Mouse (Mus musculus) heart, postnatal 25 days (tissue): ENCODE results near the gene Zfp87. TPM values are rescaled to one million over a fixed set of nuclear protein-coding genes. Genes with fewer than 3 reads are reported as not detected.

Experiments
- DNase-seq: peaks from one replicate; pipeline ENCODE4 v3.0.0; 2022; ENCODE audit warnings: low spot score
- intact Hi-C: fragments of 180-260 bp; cut with DNase I; formaldehyde crosslinking; loops from one replicate; pipeline ENCODE4 v1.15.1; 2025
- total RNA-seq, 2 experiments: library from RNA; stranded (reverse); gene quantifications; 2 replicates each; pipeline ENCODE4 v1.2.3; 2021

Zfp87 gene
- total RNA-seq, result 10 to 100 TPM in 1 of 2 experiments, 1 to 10 TPM in 1; 5.9 to 11.1 TPM

DNA sequence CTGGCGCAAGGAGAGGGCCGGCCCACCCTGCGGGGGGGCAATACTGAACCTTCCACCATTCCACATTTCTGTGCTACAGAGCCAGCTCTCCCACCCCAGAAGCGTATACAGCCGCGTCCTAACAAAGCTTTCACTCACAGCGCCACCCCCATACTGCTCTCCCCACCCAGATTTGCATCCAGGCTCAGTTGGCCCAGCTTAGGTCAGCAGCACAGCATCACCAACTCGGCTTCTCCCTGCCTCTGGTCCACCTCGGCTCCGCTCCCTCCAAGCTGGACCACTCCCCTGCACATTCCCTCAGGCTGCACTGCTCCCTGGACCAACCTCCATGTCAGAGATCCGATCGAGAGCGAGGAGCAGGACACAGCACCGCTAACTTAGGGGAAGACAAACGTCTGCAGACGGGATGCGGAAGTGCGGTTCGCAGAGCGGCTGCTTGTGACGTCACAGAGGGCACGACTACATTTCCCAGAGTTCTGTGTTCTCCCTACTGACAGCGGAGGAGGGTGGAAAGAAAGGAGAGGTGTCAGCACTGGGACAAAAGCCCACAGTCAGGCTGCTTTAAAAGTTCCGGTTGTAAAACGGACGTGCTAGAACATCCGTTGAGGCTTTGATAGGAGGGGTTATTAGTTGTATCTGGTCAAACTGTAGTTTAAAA is at the start of gene Zfp87, which contains the start of gene Gm26965:
Gene Zfp87 (minus strand): TSS at position 425 of the 658 bp plus-strand sequence.
Gene Gm26965 (minus strand): TSS at position 399 of the 658 bp plus-strand sequence.
- DNase-seq, result peak; percentile 85
- intact Hi-C loops, result loop anchor here (2.0 to 10.0 kb wide), 4 partner anchors 27 to 289 kb away; partner anchors contain the start of genes Zfp273, Zfp748 and Zfp874a

DNA sequence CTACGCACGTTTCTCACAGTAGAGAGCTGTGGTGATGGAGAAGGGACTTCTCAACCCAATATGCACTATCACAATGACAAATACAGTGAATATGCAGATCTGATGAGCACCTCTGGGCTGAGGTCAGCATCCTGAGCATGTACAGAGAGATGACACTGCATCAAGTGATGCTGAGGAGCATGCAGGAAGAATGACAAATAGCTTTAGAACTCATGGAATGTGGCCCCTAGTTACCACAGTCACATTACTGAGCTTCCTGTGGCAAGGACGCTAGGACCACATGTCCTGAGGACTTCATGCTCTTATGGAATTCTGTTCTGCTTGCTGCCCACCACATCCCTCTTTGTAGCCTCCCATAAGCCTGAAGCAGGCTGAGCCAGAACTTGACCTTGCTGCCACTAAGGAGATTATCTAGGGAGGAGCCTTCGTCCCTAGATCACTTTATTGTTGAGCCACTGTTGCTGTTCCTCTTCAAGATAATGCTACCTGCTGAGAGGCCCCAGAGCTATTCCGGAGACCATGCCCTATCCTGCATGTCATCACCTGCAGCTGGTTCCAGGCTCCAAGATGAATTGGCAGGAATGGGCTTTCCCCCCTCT is 46.7 kb upstream of the Zfp87 start:
- no peak for DNase-seq
- intact Hi-C loops, result no loop called here

DNA sequence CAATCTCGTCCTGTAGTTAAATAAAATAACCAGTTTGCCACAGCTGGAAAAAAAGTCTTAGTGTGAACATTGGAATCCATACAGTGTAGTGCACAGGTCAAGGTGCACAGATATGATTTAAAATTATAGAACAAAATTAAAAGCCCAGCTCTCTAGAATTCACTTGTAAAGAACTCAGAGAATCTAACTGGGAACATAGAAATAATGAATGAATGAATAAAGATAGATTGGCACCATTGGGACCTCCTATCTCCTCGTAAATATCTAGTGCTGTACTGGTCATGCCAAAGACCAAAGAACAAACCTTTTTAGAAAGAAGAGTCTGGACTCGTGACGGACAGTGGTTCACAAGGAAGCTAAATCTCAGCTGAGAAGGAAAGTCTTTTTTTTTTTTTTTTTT is 27.8 kb upstream of the Zfp87 start, which contains the start of gene Zfp748:
Gene Zfp748 (minus strand): TSS at position 101 of the 400 bp plus-strand sequence.
- DNase-seq, result no peak
- intact Hi-C loops, result loop anchor here (2.0 to 10.0 kb wide), 4 partner anchors 27 to 491 kb away; partner anchors contain the start of genes Gm26965, Gm28557, Zfp455 and Zfp712

DNA sequence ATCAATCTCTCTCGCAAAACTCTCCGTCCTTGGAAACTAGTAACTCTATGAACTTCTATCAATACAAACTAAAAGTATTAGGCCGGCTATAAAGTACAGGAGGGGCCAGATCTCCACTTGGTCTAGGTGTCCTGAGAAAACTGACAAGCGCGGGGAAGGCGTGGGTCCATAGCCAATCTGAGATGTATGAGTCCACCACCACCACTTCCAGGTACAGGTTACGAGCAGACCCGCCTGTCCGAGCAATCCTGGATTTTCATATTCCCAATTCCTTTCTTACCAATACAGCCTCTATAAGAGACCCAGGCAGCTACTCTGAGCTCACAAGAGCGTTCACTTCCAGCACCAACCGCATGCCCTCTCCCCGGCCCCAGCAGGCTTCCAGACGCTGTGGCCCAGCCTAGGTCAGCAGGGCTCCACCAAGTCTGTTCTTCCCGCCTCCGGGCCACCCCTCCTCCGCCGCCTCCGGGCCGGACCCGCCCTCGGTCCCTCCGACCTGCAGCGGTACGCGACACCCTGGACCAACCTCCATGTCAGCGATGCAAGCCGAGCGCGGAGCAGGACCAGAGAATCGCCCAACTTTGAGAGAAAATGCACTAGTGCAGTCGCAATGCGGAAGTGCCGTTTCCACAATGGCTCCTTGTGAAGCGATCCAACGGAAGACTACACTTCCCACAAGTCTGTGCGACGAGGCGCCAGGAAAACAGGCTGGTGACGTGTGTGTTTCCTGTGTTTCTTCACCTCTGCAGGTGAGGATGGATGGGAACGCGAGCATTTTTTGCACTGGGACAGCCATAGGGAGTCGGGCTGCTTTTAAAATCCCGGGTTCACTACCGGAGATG is 26.7 kb upstream of the Zfp87 start:
- intact Hi-C loops, result loop anchor here (2.0 to 10.0 kb wide), 4 partner anchors 26 to 490 kb away; partner anchors contain the start of genes Gm26965, Gm28557, Zfp455 and Zfp712
- DNase-seq, result peak; percentile 68

DNA sequence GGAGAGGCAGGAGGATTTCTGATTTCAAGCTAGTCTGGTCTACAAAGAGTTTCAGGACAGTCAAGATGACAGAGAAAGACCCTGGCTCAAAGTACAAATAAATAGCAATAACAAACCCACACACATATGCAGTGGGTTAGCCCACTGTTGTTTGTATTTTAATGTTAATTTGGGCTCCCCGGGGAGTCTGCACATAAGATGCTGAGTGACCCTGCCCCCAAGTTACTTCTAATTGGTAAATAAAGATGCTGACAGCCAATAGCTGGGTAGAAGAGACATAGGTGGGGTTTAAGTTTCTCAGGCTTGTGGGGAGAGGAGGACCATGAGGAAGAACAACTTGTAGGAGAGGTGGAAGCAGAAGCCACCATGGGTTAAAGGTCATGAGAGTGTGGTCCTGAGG is 20.0 kb upstream of the Zfp87 start:
- DNase-seq, result no peak
- intact Hi-C loops, result no loop called here

DNA sequence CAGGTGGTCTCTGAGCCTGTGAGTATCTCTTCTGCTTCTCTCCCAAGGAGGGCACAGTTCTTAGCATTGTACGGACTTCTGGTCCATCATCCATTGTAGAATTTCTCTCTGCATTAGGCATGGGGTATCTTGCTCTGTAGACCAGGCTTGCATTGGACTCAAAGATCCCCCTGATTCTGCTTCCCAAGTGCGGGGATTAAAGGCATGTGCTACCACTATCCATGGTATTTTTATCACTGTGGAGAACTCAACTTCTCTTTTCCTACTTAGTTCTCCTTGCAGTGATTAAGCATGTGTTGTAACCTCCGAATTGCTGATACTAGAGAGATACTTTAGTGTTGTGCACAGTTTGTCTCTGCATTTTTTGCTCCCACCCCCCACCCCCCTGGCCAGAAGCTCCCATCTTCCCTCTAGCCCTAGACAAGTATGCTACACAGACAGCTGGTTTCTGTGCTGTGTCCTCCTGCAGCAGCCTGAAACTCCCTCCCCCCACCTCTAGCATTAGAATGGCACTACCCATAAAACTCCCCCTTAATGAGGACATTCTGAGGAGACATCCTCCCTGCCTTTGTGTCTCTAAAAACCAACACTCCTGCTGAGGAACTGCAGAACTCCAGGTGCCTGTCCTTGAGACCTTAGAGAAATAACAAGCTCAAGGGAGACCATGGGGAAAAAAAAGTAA is 1.2 kb upstream of the Zfp87 start:
- intact Hi-C loops, result loop anchor here (2.0 to 10.0 kb wide), 4 partner anchors 26 to 288 kb away; partner anchors contain the start of genes Zfp273, Zfp748 and Zfp874a
- no peak for DNase-seq

DNA sequence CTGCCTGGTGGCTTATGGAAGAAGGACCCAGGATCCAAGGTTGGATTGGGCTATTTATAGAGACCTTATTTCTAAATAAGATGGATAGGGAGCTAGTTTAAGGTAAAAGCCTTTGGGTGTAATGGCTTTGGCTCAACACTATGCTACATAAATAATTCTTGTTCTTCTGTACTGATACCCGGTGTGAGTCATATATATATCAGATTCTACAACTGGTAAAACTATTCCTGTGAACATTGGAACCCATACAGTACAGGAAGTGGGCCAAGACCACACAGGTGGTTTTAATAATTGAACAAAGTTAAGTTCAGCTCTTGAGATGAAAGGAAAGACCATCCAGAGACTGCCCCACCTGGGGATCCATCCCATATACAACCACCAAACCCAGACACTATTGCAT is 25.1 kb downstream of the Zfp87 start:
- DNase-seq, result no peak
- intact Hi-C loops, result loop anchor here (1.0 kb wide), 1 partner anchor 23 kb away; no protein-coding TSS in a partner anchor

DNA sequence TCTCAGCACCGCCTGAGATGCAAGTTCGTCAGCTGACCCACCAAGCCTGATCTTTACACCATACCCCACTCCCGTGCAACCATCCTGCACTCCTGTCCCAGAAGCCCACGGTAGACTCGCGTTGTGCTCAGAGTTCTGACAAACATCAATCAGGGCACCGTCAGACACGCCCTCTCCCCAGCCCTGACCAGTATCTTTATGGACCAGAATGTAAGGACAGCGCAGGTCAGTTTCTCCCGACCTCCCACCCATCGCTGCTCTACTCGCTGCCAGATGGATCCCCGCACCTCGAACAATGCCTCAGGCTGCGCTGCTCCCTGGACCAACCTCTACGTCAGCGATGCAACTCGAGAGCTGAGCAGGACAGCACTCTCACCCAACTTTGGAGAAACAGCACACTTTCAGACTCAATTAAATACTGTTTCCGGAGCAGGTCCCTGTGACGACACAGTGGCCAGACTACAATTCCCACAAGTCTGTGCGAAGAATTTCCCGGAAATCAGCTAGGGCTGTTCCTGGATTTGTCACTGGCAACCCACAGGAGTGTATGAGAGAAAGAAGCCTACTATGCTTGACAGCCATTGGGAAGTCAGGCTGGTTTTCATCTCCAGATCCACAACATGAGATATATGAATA is 25.8 kb downstream of the Zfp87 start, which contains the start of gene Zfp58:
Gene Zfp58 (minus strand): TSS at position 472 of the 636 bp plus-strand sequence.
- DNase-seq, result peak; percentile 75

DNA sequence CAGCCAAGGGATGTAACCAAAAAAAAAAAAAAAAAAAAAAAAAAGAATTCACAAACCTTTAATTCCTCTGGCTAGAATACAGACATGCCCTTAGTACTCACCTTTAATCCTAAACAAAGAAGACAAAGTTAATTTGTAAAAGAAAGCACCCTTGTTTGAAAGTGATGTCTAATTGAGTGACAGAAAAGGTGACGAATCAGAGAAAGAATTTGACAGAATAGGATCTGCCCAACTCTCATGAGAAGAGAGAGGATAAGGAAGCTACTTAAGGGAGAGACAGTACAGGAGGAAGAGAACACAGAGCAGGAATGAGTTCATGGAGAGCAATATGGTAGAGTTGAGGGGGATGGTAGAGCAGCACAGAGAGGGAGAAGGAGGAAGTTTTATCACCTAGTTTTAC is 30.3 kb downstream of the Zfp87 start:
- intact Hi-C loops, result no loop called here
- DNase-seq, result no peak

More for the DNA sequence above, 25.8 kb downstream of the Zfp87 start, which contains the start of gene Zfp58:
- intact Hi-C loops, result loop anchor here (1.0 kb wide), 1 partner anchor 24 kb away; no protein-coding TSS in a partner anchor

DNA sequence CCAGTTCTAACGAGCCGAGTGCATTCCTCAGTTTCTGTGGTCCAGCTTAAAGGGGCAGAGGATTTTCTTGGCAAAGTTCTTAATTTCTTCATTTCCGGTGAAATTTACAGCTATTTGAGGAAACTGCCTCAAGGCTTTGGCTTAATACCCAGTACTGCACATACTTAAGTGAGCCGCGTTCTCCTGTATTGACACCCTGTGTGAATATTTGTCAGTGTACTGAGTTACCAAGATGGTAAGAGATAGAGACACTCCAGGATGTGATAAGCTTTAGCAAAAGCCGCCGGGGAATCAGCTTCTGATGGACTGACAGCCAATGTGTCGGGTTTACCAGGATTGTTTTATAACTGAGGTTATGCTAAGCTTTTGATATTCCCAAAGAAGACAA is 41.6 kb downstream of the Zfp87 start:
- no peak for DNase-seq
- intact Hi-C loops, result loop anchor here (2.0 kb wide), 1 partner anchor 32 kb away; no protein-coding TSS in a partner anchor

DNA sequence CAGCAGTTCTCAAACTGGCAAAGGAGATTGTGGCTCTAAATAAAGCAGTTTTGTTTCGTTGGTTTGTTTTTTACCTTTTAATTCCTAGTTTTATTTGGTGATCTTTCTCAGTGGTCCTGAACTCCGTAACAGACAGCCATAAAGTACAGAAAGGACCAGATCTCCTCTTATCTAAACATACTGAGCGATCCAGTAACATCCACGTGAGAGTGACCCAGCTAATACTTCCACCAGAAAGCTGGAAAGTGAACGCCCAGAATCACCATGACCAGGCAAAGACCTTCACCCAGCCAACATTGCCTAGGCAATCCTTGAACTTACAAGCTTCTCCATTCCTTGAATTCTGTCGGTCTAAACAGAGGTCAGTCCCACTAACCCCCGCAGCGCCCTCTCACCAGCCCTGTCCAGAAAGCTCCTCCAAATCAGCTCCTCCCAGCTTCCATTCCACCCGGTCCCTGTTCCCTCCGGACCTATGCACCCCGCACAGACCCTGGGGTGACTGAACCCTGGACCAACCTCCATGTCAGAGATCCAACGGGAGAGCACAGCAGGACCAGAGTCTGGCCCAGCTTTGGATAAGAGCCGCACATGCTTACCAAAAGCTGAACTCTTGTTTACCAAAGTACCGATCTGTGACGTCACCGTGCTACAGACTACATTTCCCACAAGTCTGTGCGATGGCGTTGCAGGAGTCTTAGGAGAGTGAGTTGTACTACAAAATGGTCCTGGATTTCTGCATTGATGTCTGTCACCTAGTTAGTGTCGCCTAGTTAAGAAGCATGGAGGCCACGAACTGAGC is 42.2 kb downstream of the Zfp87 start, which contains the start of gene Zfp874b:
Gene Zfp874b (minus strand): TSS at position 634 of the 799 bp plus-strand sequence.
- DNase-seq, result peak; percentile 79
- intact Hi-C loops, result loop anchor here (2.0 kb wide), 1 partner anchor 31 kb away; no protein-coding TSS in a partner anchor

DNA sequence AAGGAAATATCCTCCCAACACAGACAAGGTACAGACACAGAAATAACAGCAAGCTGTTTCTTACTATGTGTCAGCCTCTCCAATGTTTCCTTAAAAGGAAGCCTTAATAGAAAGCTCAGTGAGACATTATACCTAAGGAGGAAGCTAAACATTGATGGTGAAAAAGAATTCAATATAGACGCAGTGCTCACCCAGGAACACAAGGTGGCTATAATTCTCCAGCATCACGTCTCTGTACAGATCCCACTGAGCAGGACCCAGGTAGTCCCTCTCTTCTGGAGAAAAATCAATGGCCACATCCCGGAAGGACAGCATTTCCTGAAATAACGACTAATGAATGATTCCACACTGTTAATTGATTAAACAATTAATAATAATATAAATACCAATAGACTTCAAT is 44.4 kb downstream of the Zfp87 start:
- intact Hi-C loops, result no loop called here
- no peak for DNase-seq

DNA sequence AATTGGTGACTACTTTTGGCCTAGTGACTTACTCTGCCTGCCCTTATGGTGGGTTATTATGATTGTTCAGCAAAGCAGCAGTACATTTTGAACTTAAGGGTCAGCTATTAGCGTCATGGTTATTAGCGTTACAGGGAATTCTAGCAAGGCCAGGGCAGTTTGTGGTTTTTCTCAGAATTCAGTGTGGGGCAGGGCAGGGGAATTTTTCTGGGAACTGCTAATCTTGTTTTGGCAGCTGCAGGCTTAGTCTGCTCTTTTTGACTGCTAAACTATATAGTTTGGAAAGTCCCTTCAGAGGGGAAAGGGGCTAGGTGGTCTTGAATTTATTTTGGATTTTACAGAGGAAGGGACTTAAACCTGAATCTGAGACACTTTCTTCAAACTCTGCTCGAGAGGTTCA is 56.7 kb downstream of the Zfp87 start:
- intact Hi-C loops, result no loop called here
- DNase-seq, result no peak

Other genes starting within 250 kb of the Zfp87 start
- 1 to 10 TPM; 1.3 to 3.0 TPM for gene Zfp458, start 247.7 kb downstream of the Zfp87 start, total RNA-seq
- 1 to 10 TPM; 3.6 to 3.7 TPM for gene Zfp457, start 219.7 kb downstream of the Zfp87 start, total RNA-seq
- 1 to 10 TPM; 1.6 to 2.2 TPM for gene Zfp595, start 193.6 kb downstream of the Zfp87 start, total RNA-seq
- gene Gm28044, start 165.6 kb downstream of the Zfp87 start, total RNA-seq, result 1 to 10 TPM; 2.3 to 2.5 TPM
- gene Zfp953, start 165.6 kb downstream of the Zfp87 start, total RNA-seq, result 1 to 10 TPM; 1.2 to 1.5 TPM
- 1 to 10 TPM in 1 of 2 experiments, under 1 TPM in 1; 0.70 to 2.1 TPM for gene Gm28041, start 150.4 kb downstream of the Zfp87 start, total RNA-seq
- gene Zfp456, start 150.4 kb downstream of the Zfp87 start, total RNA-seq, result 1 to 10 TPM in 1 of 2 experiments, under 1 TPM in 1; 0.88 to 1.2 TPM
- gene Zfp429, start 126.4 kb downstream of the Zfp87 start, total RNA-seq, result 1 to 10 TPM; 1.6 to 1.9 TPM
- gene Zfp459, start 104.8 kb downstream of the Zfp87 start, total RNA-seq, result under 1 TPM; 0.26 to 0.48 TPM
- 1 to 10 TPM; 7.1 to 7.8 TPM for gene Zfp874a, start 74.6 kb downstream of the Zfp87 start, total RNA-seq
- gene Zfp874b, start 41.9 kb downstream of the Zfp87 start, total RNA-seq, result 10 to 100 TPM; 17.0 to 19.5 TPM
- 1 to 10 TPM; 3.8 to 4.6 TPM for gene Zfp58, start 25.6 kb downstream of the Zfp87 start, total RNA-seq
- not detected for gene Gm26965, start within 50 bp of the Zfp87 start, total RNA-seq
- 1 to 10 TPM; 3.5 to 3.9 TPM for gene Zfp748, start 27.7 kb upstream of the Zfp87 start, total RNA-seq
- gene Zfp729b, start 83.5 kb upstream of the Zfp87 start, total RNA-seq, result 1 to 10 TPM; 4.0 to 5.6 TPM
- 1 to 10 TPM in 1 of 2 experiments, not detected in 1; 1.1 TPM for gene Gm49345, start 111.6 kb upstream of the Zfp87 start, total RNA-seq
- gene Zfp729a, start 111.6 kb upstream of the Zfp87 start, total RNA-seq, result 1 to 10 TPM; 2.9 to 3.7 TPM
- 1 to 10 TPM; 4.0 to 5.7 TPM for gene Zfp738, start 160.9 kb upstream of the Zfp87 start, total RNA-seq
- 1 to 10 TPM; 6.5 to 7.1 TPM for gene Zfp65, start 203.0 kb upstream of the Zfp87 start, total RNA-seq
- 1 to 10 TPM; 1.8 to 2.4 TPM for gene Zfp85, start 229.1 kb upstream of the Zfp87 start, total RNA-seq